Mouse (Mus musculus) left cerebral cortex, adult 2 months (tissue): ENCODE results near the gene Mei1. TPM values are rescaled to one million over a fixed set of nuclear protein-coding genes. Genes with fewer than 3 reads are reported as not detected.
"Not testable (repeated sequence)": the region's sequence is repeated elsewhere in the genome, so short reads cannot be mapped to it uniquely, and the experiment has no call there.

Source experiments
- DNase-seq, 2 experiments: peaks; one replicate each; pipeline ENCODE4 v3.0.0; 2021 to 2022; ENCODE audit warnings: low spot score in 2 of 2, mixed read lengths in 1 of 2; ENCODE audit errors: extremely low spot score in 1 of 2
- H3K27ac ChIP-seq: fragments of 200-600 bp; 2 replicates; pipeline ENCODE4 v1.8.1; 2022
- H3K4me3 ChIP-seq: fragments of 200-600 bp; 2 replicates; pipeline ENCODE4 v1.8.1; 2022
- CTCF ChIP-seq: fragments of 200-600 bp; IDR thresholded peaks from 2 replicates; pipeline ENCODE4 v1.8.1; 2022; ENCODE audit warnings: antibody characterized with exemption, mild to moderate bottlenecking, moderate library complexity
- intact Hi-C: fragments of 180-260 bp; cut with DNase I; formaldehyde crosslinking; loops from one replicate; pipeline ENCODE4 v1.15.1; 2025
- total RNA-seq, 2 experiments: library from RNA; stranded (reverse); gene quantifications; 2 replicates each; pipeline ENCODE4 v1.2.3; 2021

Gene Mei1
- total RNA-seq, 2 experiments from 2014 or later: 4.0 to 4.5 TPM

- Histone ChIP-seq H3K27ac (peak overlapping the region; percentile 17; the same call in 1 of the 2 replicates), H3K4me3 (no peak overlapping the region)
- intact Hi-C loops: no loop called here
- no peak for TF ChIP-seq CTCF
- DNase-seq: no peak
Observed at GRCm38 (mm10) chr15:82091061-82091460, 21.3 kb downstream of the Mei1 start.

- intact Hi-C loops: loop anchor here (1.0 to 5.0 kb wide), 2 partner anchors 21 to 40 kb away; partner anchors contain the start of gene Mei1
- peak; percentile 68 for TF ChIP-seq CTCF
- H3K27ac ChIP-seq: peak overlapping the region; percentile 80
- H3K4me3 ChIP-seq: no peak overlapping the region
- peak; percentile 31 to 44 for DNase-seq
Observed at GRCm38 (mm10) chr15:82106953-82107555, 37.3 kb downstream of the Mei1 start.

- Histone ChIP-seq H3K4me3 (no peak overlapping the region), H3K27ac (no peak overlapping the region)
- no peak for DNase-seq
- intact Hi-C loops: no loop called here
- TF ChIP-seq CTCF: no peak
Observed at GRCm38 (mm10) chr15:82120544-82120943, 50.7 kb downstream of the Mei1 start.

- H3K4me3 ChIP-seq, H3K27ac ChIP-seq, intact Hi-C loops, DNase-seq: not testable (repeated sequence)
Observed at GRCm38 (mm10) chr15:82126690-82127089, 56.9 kb downstream of the Mei1 start.

- peak; percentile 97 to 98 for DNase-seq
- intact Hi-C loops: no loop called here
- no peak for TF ChIP-seq CTCF
Observed at GRCm38 (mm10) chr15:82127426-82128374, 57.9 kb downstream of the Mei1 start, which contains the start of gene Ccdc134. TSS of gene Ccdc134 (plus strand) at chr15:82127922.

GRCm38 (mm10) chr15:82128398-82128797 lies 58.6 kb downstream of the Mei1 start:
- TF ChIP-seq CTCF: no peak
- H3K4me3 ChIP-seq: peak overlapping the region; percentile 70
- intact Hi-C loops: no loop called here
- peak overlapping the region; percentile 85; the same call in 1 of the 2 replicates for H3K27ac ChIP-seq
- no peak for DNase-seq

More at GRCm38 (mm10) chr15:82127426-82128374, 57.9 kb downstream of the Mei1 start, which contains the start of gene Ccdc134:
- Histone ChIP-seq H3K27ac (peak within 1 kb of the TSS; percentile 85), H3K4me3 (peak within 1 kb of the TSS; percentile 70)

GRCm38 (mm10) chr15:82130599-82130998 lies 60.8 kb downstream of the Mei1 start:
- intact Hi-C loops: no loop called here
- Histone ChIP-seq H3K27ac (no peak overlapping the region), H3K4me3 (no peak overlapping the region)
- TF ChIP-seq CTCF: no peak
- no peak for DNase-seq

GRCm38 (mm10) chr15:82135372-82135771 lies 65.6 kb downstream of the Mei1 start:
- intact Hi-C loops: no loop called here
- no peak for TF ChIP-seq CTCF
- Histone ChIP-seq H3K27ac (peak overlapping the region; percentile 32), H3K4me3 (no peak overlapping the region)
- DNase-seq: peak in 1 of 2 experiments; percentile 28

GRCm38 (mm10) chr15:82138565-82138964 lies 68.8 kb downstream of the Mei1 start:
- DNase-seq: peak; percentile 59 to 62
- H3K4me3 ChIP-seq: no peak overlapping the region
- TF ChIP-seq CTCF: peak; percentile 88
- intact Hi-C loops: loop anchor here (2.0 kb wide), 1 partner anchor 52 kb away; no protein-coding TSS in a partner anchor
- no peak overlapping the region for H3K27ac ChIP-seq

GRCm38 (mm10) chr15:82139196-82139595 lies 69.4 kb downstream of the Mei1 start:
- no peak for DNase-seq
- no peak overlapping the region for H3K27ac ChIP-seq

GRCm38 (mm10) chr15:82140355-82140754 lies 70.6 kb downstream of the Mei1 start:
- H3K4me3 ChIP-seq: no peak overlapping the region
- H3K27ac ChIP-seq: no peak overlapping the region
- intact Hi-C loops: no loop called here
- TF ChIP-seq CTCF: peak; percentile 16
- DNase-seq: no peak

More at GRCm38 (mm10) chr15:82139196-82139595, 69.4 kb downstream of the Mei1 start:
- TF ChIP-seq CTCF: peak; percentile 51
- H3K4me3 ChIP-seq: no peak overlapping the region
- intact Hi-C loops: loop anchor here (1.0 to 2.0 kb wide), 2 partner anchors 52 to 97 kb away; no protein-coding TSS in a partner anchor

- Histone ChIP-seq H3K4me3 (no peak overlapping the region), H3K27ac (no peak overlapping the region)
- intact Hi-C loops: no loop called here
- no peak for DNase-seq
- TF ChIP-seq CTCF: no peak
Observed at GRCm38 (mm10) chr15:82144157-82144556, 74.4 kb downstream of the Mei1 start.
